Mouse (Mus musculus) thymus, adult 2 months (tissue): ENCODE measurements around the gene Tmem211.

Experiments used
- CTCF ChIP-seq: fragments of 200-500 bp; IDR thresholded peaks from 2 replicates; pipeline ENCODE4 v1.5.1; 2012; ENCODE audit warnings: mild to moderate bottlenecking, control low read depth, low read length, moderate library complexity, borderline replicate concordance; ENCODE audit not compliant: control insufficient read depth, poor library complexity, insufficient read depth; ENCODE audit errors: extremely low read depth
- POLR2A ChIP-seq: fragments of 200-500 bp; IDR thresholded peaks from 2 replicates; pipeline ENCODE4 v1.6.1; 2012; ENCODE audit warnings: mild to moderate bottlenecking, low read length, control low read depth, moderate library complexity; ENCODE audit not compliant: control insufficient read depth, poor library complexity, insufficient read depth; ENCODE audit errors: extremely low read depth

GRCm38 (mm10) chr5:113181441-113181840, 45.3 kb upstream of the Tmem211 start:
- TF ChIP-seq CTCF (no peak), POLR2A (no peak)
